9 mouse cellular contexts compared by ENCODE assay signal in the genomic region with DNA sequence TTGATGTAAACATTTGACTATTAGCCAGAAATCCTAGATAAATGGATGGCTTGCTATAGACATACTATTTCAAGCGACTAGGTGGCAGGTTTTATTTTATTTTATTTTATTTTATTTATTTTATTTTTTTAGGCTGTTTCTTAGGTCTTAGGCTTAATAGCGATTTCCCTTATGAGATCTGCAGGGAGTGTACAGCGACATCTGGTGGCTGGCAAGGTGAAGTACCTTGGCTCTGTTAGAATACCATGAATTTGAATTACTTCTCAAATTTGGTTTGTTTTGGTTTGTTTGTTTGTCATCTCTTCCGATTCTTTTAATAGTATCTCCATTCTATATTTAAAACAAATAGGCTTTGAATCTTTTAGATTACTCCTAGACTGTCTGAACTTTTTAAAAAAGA. TPM values are rescaled to one million over a fixed set of nuclear protein-coding genes. Genes with fewer than 3 reads are reported as not detected.
DNase-seq lines count a peak whose midpoint lies in the region; ATAC-seq and TF ChIP-seq lines count a peak whose summit lies in the region.
"Had no signal": no experiment of that assay in that cellular context is flagged by ENCODE, and none has a peak within 500 bp of the region (broad histone marks: within the 10 kb centered on the region; RNA-seq: fewer than 3 reads in every experiment).

No protein-coding gene starts in this region.

- H3K4me3 ChIP-seq in hindbrain, embryonic 11.5 days (ENCODE audit: low read depth, low read length), result no peak overlapping the region
- H3K4me3 ChIP-seq in hindbrain, embryonic 12.5 days, result no peak overlapping the region
- no peak overlapping the region for H3K4me3 ChIP-seq in bone marrow, adult 2 months (replicated peaks; ENCODE audit: control insufficient read depth, low read depth, low read length)
- H3K4me3 ChIP-seq: limb, embryonic 15.5 days had no signal

- H3K4me2 ChIP-seq in hindbrain, embryonic 11.5 days (replicated peaks; ENCODE audit: low read depth, low read length), result no peak overlapping the region
- H3K4me2 ChIP-seq in hindbrain, embryonic 12.5 days (replicated peaks), result no peak overlapping the region
- H3K4me2 ChIP-seq: limb, embryonic 15.5 days had no signal

- WGBS in hindbrain, embryonic 11.5 days, result 10% methylated on average over 4 of the region's 4 CpGs
- WGBS in hindbrain, embryonic 12.5 days, result 5% methylated on average over 4 of the region's 4 CpGs
- WGBS in bone marrow, adult 2 months, result 2% methylated on average over 4 of the region's 4 CpGs

- H3K9ac ChIP-seq in hindbrain, embryonic 11.5 days (ENCODE audit: low read depth, low read length), result no peak overlapping the region
- no peak overlapping the region for H3K9ac ChIP-seq in hindbrain, embryonic 12.5 days
- H3K9ac ChIP-seq: limb, embryonic 15.5 days had no signal

- no peaks in the 10 kb centered on the region for H3K9me3 ChIP-seq in hindbrain, embryonic 11.5 days (ENCODE audit: control insufficient read depth, low read length)
- 0 out of 2 replicates have a peak, but pooled peaks cover 3% of the 10 kb centered on the region for H3K9me3 ChIP-seq in hindbrain, embryonic 12.5 days (replicated peaks)
- H3K9me3 ChIP-seq: limb, embryonic 15.5 days had no signal

- no peaks in the 10 kb centered on the region for H3K4me1 ChIP-seq in hindbrain, embryonic 11.5 days (replicated peaks; ENCODE audit: control insufficient read depth, insufficient read depth, low read length)
- peaks cover 9% of the 10 kb centered on the region for H3K4me1 ChIP-seq in hindbrain, embryonic 12.5 days
- no peaks in the 10 kb centered on the region; the same call in 1 of the 2 replicates for H3K4me1 ChIP-seq in bone marrow, adult 2 months (ENCODE audit: control insufficient read depth, insufficient read depth, low read length)

- DNase-seq in hindbrain, embryonic 11.5 days (ENCODE audit: low spot score), result peak; percentile 59
- peak; percentile 62 for DNase-seq in testis, postnatal 10 days (ENCODE audit: low spot score)
- no peak for DNase-seq in testis, postnatal 14 days (ENCODE audit: low spot score)
- DNase-seq in kidney, postnatal 4 days, result peak; percentile 67 to 68
- DNase-seq in spleen, postnatal 4 days (ENCODE audit: low spot score in 2 of 2), result peak; percentile 42 to 78

- no peak overlapping the region for H3K27ac ChIP-seq in hindbrain, embryonic 11.5 days (ENCODE audit: low read depth, low read length)
- H3K27ac ChIP-seq in hindbrain, embryonic 12.5 days, result no peak overlapping the region
- H3K27ac ChIP-seq in bone marrow, adult 2 months (ENCODE audit: control insufficient read depth, insufficient read depth, low read depth, low read length, poor library complexity), result no peak overlapping the region
- H3K27ac ChIP-seq: limb, embryonic 15.5 days had no signal

- no peaks in the 10 kb centered on the region for H3K27me3 ChIP-seq in hindbrain, embryonic 11.5 days (ENCODE audit: control insufficient read depth, insufficient read depth, low read length)
- H3K27me3 ChIP-seq in hindbrain, embryonic 12.5 days, result no peaks in the 10 kb centered on the region
- H3K27me3 ChIP-seq: limb, embryonic 15.5 days had no signal

- H3K36me3 ChIP-seq in hindbrain, embryonic 11.5 days (ENCODE audit: control insufficient read depth, insufficient read depth, low read length), result no peaks in the 10 kb centered on the region
- H3K36me3 ChIP-seq in hindbrain, embryonic 12.5 days, result no peaks in the 10 kb centered on the region
- H3K36me3 ChIP-seq: limb, embryonic 15.5 days had no signal

- TF ChIP-seq POLR2A in bone marrow, adult 2 months (IDR thresholded peaks at IDR 0.05; ENCODE audit: borderline replicate concordance, control insufficient read depth, low read depth, low read length), result no peak

- TF ChIP-seq CTCF in bone marrow, adult 2 months (IDR thresholded peaks at IDR 0.05; ENCODE audit: control insufficient read depth, insufficient read depth, low read length), result peak; percentile 42

- no peak for ATAC-seq in hindbrain, embryonic 11.5 days (ENCODE audit: low FRiP score)
- no peak for ATAC-seq in hindbrain, embryonic 12.5 days (ENCODE audit: low FRiP score)

RNA-seq across cellular contexts. Expression of gene Chrna9, which starts 23.9 kb away (rescaled TPM):
- 0.20 and 0.70 TPM in 2 replicates for polyA plus RNA-seq in hindbrain, embryonic 11.5 days (2014; fragmentation: Nextera tagmentation; extraction: Ambion mirVana)
- 0.18 and 0.19 TPM in 2 replicates for polyA plus RNA-seq in hindbrain, embryonic 12.5 days (2016; fragmentation: Nextera tagmentation; extraction: Ambion mirVana)
- polyA plus RNA-seq in bone marrow, adult 2 months (2011; ENCODE audit: insufficient read depth, insufficient read length, low replicate concordance, missing spikeins), result 2.8 TPM in 1 of 2 replicates, not detected in the other
- polyA plus RNA-seq: frontal cortex, adult 2 months had no signal

RNA-seq across cellular contexts. Expression of gene 9130230L23Rik, which starts 45.5 kb away (rescaled TPM):
- polyA plus RNA-seq in hindbrain, embryonic 11.5 days (2014; fragmentation: Nextera tagmentation; extraction: Ambion mirVana), result 0.32 and 0.40 TPM in 2 replicates
- 0.18 TPM in 1 of 2 replicates, not detected in the other for polyA plus RNA-seq in hindbrain, embryonic 12.5 days (2016; fragmentation: Nextera tagmentation; extraction: Ambion mirVana)
- 1.8 TPM in 1 of 2 replicates, not detected in the other for polyA plus RNA-seq in bone marrow, adult 2 months (2011; ENCODE audit: insufficient read depth, insufficient read length, low replicate concordance, missing spikeins)
- polyA plus RNA-seq: frontal cortex, adult 2 months had no signal
